Mouse (Mus musculus) neural tube, embryonic 13.5 days (tissue): ENCODE data around the gene Tenm3. TPM values are rescaled to one million over a fixed set of nuclear protein-coding genes. Genes with fewer than 3 reads are reported as not detected.
"Not testable (repeated sequence)": the region's sequence is repeated elsewhere in the genome, so short reads cannot be mapped to it uniquely, and the experiment has no call there.

Source experiments
- ATAC-seq: fragments of 200-750 bp; cut with Nextera tagmentation; 2 replicates; pipeline ENCODE4 v1.8.0; 2017; ENCODE audit warnings: low read depth, mild to moderate bottlenecking, moderate TSS enrichment, moderate library complexity
- H3K27ac ChIP-seq: fragments of 300-500 bp; sonication (generic); replicated peaks from 2 replicates; pipeline ENCODE4 v1.5.1; 2015; ENCODE audit warnings: moderate library complexity, mild to moderate bottlenecking, inconsistent platforms
- H3K27me3 ChIP-seq: fragments of 300-500 bp; sonication (generic); 2 replicates; pipeline ENCODE4 v1.6.1; 2015; ENCODE audit warnings: mild to moderate bottlenecking, inconsistent platforms
- H3K36me3 ChIP-seq: fragments of 300-500 bp; sonication (generic); 2 replicates; pipeline ENCODE4 v1.6.1; 2015; ENCODE audit warnings: mild to moderate bottlenecking, inconsistent platforms
- H3K4me1 ChIP-seq: fragments of 300-500 bp; sonication (generic); replicated peaks from 2 replicates; pipeline ENCODE4 v1.6.1; 2015; ENCODE audit warnings: inconsistent platforms
- H3K4me2 ChIP-seq: fragments of 300-500 bp; sonication (generic); 2 replicates; pipeline ENCODE4 v1.6.1; 2015; ENCODE audit warnings: inconsistent platforms, mild to moderate bottlenecking, moderate library complexity
- H3K4me3 ChIP-seq: fragments of 300-500 bp; sonication (generic); 2 replicates; pipeline ENCODE4 v1.5.1; 2015; ENCODE audit warnings: mild to moderate bottlenecking, inconsistent platforms
- H3K9ac ChIP-seq: fragments of 300-500 bp; sonication (generic); 2 replicates; pipeline ENCODE4 v1.6.1; 2015; ENCODE audit warnings: moderate library complexity, mild to moderate bottlenecking, inconsistent platforms
- H3K9me3 ChIP-seq: fragments of 300-500 bp; sonication (generic); 2 replicates; pipeline ENCODE4 v1.6.1; 2016; ENCODE audit warnings: inconsistent platforms
- WGBS: fragments of 180-500 bp; shearing (Covaris S2); methylation state at CpG from one replicate; pipeline ENCODE4 v1.1.7; 2015; 5-methylcytosine and 5-hydroxymethylcytosine counted together
- polyA plus RNA-seq: library from polyadenylated mRNA; unstranded; fragments of >200 nt; fragmentation: Nextera tagmentation; extraction: Ambion mirVana; gene quantifications from 2 replicates; pipeline ENCODE4 v1.2.1, GENCODE M21; 2015

Gene Tenm3
- polyA plus RNA-seq, 1 experiment from 2014 or later: 40.7 TPM

GRCm38 (mm10) chr8:48202632-48203031 lies 641.1 kb downstream of the Tenm3 start:
- peaks cover 26% of the 10 kb centered on the region for H3K4me1 ChIP-seq
- no peak overlapping the region for H3K4me2 ChIP-seq
- H3K9me3 ChIP-seq: no peaks in the 10 kb centered on the region
- no peaks in the 10 kb centered on the region for H3K36me3 ChIP-seq
- no peak for ATAC-seq
- no peak overlapping the region for H3K27ac ChIP-seq
- H3K4me3 ChIP-seq: no peak overlapping the region
- WGBS: 64% methylated on average over 3 of the region's 3 CpGs
- H3K27me3 ChIP-seq: no peaks in the 10 kb centered on the region
- no peak overlapping the region for H3K9ac ChIP-seq

GRCm38 (mm10) chr8:48199171-48199570 lies 644.6 kb downstream of the Tenm3 start:
- WGBS: 93% methylated on average over 9 of the region's 9 CpGs
- Histone ChIP-seq H3K27ac (no peak overlapping the region), H3K9ac (no peak overlapping the region), H3K9me3 (no peaks in the 10 kb centered on the region; the same call in 1 of the 2 replicates), H3K4me1 (peaks cover 14% of the 10 kb centered on the region), H3K27me3 (no peaks in the 10 kb centered on the region), H3K4me3 (no peak overlapping the region), H3K36me3 (no peaks in the 10 kb centered on the region), H3K4me2 (no peak overlapping the region)
- no peak for ATAC-seq

DNA sequence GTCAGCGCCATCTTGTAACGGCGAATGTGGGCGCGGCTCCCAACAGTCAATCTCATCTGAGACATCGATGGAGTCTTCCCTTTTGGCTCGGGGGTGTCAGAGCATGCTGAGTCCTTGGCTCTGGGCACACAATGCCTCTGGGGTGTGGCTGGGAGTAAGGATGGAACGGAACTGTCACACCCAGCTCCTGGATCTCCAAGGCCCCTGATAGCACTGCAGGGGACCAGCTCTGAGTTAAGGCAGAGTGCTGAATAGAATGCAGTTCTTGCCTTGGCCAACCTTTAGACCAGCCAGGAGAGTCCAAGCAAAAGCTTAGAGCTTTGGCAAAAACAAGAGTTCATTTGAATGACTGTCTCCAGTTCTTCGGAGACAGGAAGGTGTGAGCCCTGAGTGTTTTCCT lies 647.8 kb downstream of the Tenm3 start:
- 98% methylated on average over 9 of the region's 9 CpGs for WGBS
- H3K36me3 ChIP-seq: no peaks in the 10 kb centered on the region
- H3K9ac ChIP-seq: no peak overlapping the region
- no peaks in the 10 kb centered on the region for H3K27me3 ChIP-seq
- no peaks in the 10 kb centered on the region for H3K4me1 ChIP-seq
- no peaks in the 10 kb centered on the region; the same call in 1 of the 2 replicates for H3K9me3 ChIP-seq
- no peak overlapping the region for H3K4me2 ChIP-seq
- H3K4me3 ChIP-seq: no peak overlapping the region
- ATAC-seq: no peak
- H3K27ac ChIP-seq: no peak overlapping the region

DNA sequence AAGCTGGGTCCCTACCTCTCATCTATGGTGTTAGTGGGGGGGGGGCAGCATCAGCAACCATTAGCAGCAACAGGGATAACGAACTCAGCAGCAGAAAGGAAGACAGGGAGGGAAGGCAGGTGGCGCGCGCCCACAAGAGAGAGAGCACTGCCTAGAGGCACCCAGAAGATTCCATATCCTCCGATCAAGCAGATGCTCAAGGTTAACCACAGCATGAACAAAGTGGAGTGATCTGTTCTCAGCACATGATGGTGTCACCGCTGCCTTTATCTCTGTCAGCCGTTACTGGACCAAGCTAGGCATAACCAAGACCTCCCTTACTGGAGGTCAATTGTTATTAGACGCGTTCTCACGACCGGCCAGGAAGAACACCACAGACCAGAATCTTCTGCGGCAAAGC lies 655.2 kb downstream of the Tenm3 start:
- H3K4me1 ChIP-seq: no peaks in the 10 kb centered on the region
- H3K4me2 ChIP-seq: no peak overlapping the region
- WGBS: 98% methylated on average over 12 of the region's 12 CpGs
- H3K9me3 ChIP-seq: no peaks in the 10 kb centered on the region
- no peak overlapping the region for H3K27ac ChIP-seq
- no peak for ATAC-seq
- H3K27me3 ChIP-seq: no peaks in the 10 kb centered on the region
- no peak overlapping the region for H3K9ac ChIP-seq
- no peak overlapping the region for H3K4me3 ChIP-seq
- H3K36me3 ChIP-seq: no peaks in the 10 kb centered on the region

GRCm38 (mm10) chr8:48183758-48184157 lies 660.0 kb downstream of the Tenm3 start:
- Histone ChIP-seq H3K27ac (no peak overlapping the region), H3K36me3 (no peaks in the 10 kb centered on the region), H3K27me3 (no peaks in the 10 kb centered on the region), H3K9me3 (no peaks in the 10 kb centered on the region), H3K4me3 (no peak overlapping the region), H3K4me2 (no peak overlapping the region), H3K9ac (no peak overlapping the region), H3K4me1 (peaks cover 8% of the 10 kb centered on the region)
- no peak for ATAC-seq
- WGBS: 89% methylated on average over 7 of the region's 7 CpGs

DNA sequence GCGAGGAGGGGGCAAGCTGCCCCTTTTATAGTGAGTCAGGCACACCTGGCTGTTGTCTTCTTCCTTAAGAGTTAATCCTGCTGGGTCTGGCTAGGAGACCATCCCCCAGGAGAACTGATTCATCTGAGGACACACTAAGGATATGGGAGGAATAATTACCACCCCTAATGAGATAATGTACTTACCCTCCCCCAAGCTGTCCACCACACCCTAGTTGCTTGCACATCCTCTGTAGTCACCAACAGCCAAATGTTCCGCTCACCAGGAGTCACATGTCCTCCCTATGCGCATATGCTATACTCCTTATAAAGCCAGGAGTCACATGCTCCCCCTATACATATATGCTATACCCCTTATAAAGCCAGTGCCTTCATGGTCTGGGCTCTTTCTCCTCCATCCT lies 662.8 kb downstream of the Tenm3 start:
- ATAC-seq: no peak
- H3K36me3 ChIP-seq: no peaks in the 10 kb centered on the region

DNA sequence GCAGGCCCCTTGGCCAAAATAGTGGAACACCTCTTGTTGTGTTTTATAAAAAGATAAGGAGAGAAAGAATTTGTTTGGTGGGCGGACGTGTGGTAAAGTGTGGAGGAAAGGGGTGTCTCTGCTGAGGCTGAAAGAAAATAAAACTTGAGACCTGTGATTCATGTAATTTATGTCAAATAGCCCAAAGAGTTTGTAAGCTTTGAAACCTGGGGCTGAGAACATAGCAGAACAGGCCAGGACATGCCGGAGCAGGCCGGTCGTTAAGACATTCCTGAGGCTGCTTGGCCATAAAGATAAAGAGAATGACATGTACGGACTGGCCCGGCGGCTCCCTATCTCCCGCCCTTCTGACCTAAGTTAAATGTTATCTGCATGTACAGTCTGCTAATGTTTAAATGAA lies 663.6 kb downstream of the Tenm3 start:
- 94% methylated on average over 9 of the region's 9 CpGs for WGBS
- H3K9ac ChIP-seq, H3K9me3 ChIP-seq, ATAC-seq, H3K4me2 ChIP-seq, H3K4me3 ChIP-seq, H3K36me3 ChIP-seq, H3K27ac ChIP-seq, H3K27me3 ChIP-seq: not testable (repeated sequence)
- peaks cover 14% of the 10 kb centered on the region for H3K4me1 ChIP-seq

More for the DNA sequence above, 662.8 kb downstream of the Tenm3 start:
- H3K4me3 ChIP-seq: no peak overlapping the region
- 95% methylated on average over 3 of the region's 3 CpGs for WGBS
- no peak overlapping the region for H3K4me2 ChIP-seq
- no peak overlapping the region for H3K27ac ChIP-seq
- H3K27me3 ChIP-seq: no peaks in the 10 kb centered on the region
- peaks cover 14% of the 10 kb centered on the region for H3K4me1 ChIP-seq
- no peak overlapping the region for H3K9ac ChIP-seq
- H3K9me3 ChIP-seq: no peaks in the 10 kb centered on the region

GRCm38 (mm10) chr8:48178993-48179392 lies 664.8 kb downstream of the Tenm3 start:
- H3K9me3 ChIP-seq: no peaks in the 10 kb centered on the region
- no peak overlapping the region for H3K4me3 ChIP-seq
- H3K27ac ChIP-seq: no peak overlapping the region
- peak overlapping the region; percentile 6; the same call in 1 of the 2 replicates for H3K9ac ChIP-seq
- 5% methylated on average over 4 of the region's 4 CpGs for WGBS
- ATAC-seq: peak; percentile 32; the same call in 1 of the 2 replicates
- no peaks in the 10 kb centered on the region for H3K36me3 ChIP-seq
- peaks cover 14% of the 10 kb centered on the region for H3K4me1 ChIP-seq
- no peaks in the 10 kb centered on the region for H3K27me3 ChIP-seq
- H3K4me2 ChIP-seq: no peak overlapping the region

- Histone ChIP-seq H3K4me1 (peaks cover 14% of the 10 kb centered on the region), H3K27me3 (no peaks in the 10 kb centered on the region)
- 98% methylated on average over 1 of the region's 1 CpGs for WGBS
Measured at GRCm38 (mm10) chr8:48177876-48178275, 665.9 kb downstream of the Tenm3 start.

More at GRCm38 (mm10) chr8:48177876-48178275, 665.9 kb downstream of the Tenm3 start:
- Histone ChIP-seq H3K27ac (no peak overlapping the region), H3K4me3 (no peak overlapping the region), H3K36me3 (no peaks in the 10 kb centered on the region), H3K4me2 (no peak overlapping the region), H3K9ac (no peak overlapping the region), H3K9me3 (no peaks in the 10 kb centered on the region)
- no peak for ATAC-seq
